Mouse (Mus musculus) layer of hippocampus, adult 9-11 months (tissue): ENCODE data around the gene Kcnb1.
A peak's percentile ranks its signal among the peaks of the same experiment; 100 is the strongest.

ENCODE experiments used
- DNase-seq: peaks from one replicate; pipeline ENCODE4 v3.0.0; 2022

The Kcnb1 gene

GRCm38 (mm10) chr2:167162516-167163021, 27.4 kb downstream of the Kcnb1 start:
- peak; percentile 51 for DNase-seq

- no peak for DNase-seq
Measured at GRCm38 (mm10) chr2:167159721-167160120, 30.2 kb downstream of the Kcnb1 start.

GRCm38 (mm10) chr2:167158780-167159179, 31.2 kb downstream of the Kcnb1 start:
- DNase-seq: no peak

- DNase-seq: no peak
Measured at GRCm38 (mm10) chr2:167156118-167156715, 33.7 kb downstream of the Kcnb1 start.

GRCm38 (mm10) chr2:167155541-167155973, 34.4 kb downstream of the Kcnb1 start:
- peak; percentile 34 for DNase-seq

GRCm38 (mm10) chr2:167150880-167151279, 39.1 kb downstream of the Kcnb1 start:
- DNase-seq: no peak

- peak; percentile 34 for DNase-seq
Measured at GRCm38 (mm10) chr2:167150135-167150534, 39.8 kb downstream of the Kcnb1 start.

GRCm38 (mm10) chr2:167149035-167149434, 40.9 kb downstream of the Kcnb1 start:
- DNase-seq: no peak

- no peak for DNase-seq
Measured at GRCm38 (mm10) chr2:167147708-167148107, 42.2 kb downstream of the Kcnb1 start.

GRCm38 (mm10) chr2:167145904-167146303, 44.1 kb downstream of the Kcnb1 start:
- no peak for DNase-seq

- DNase-seq: peak; percentile 78
Measured at GRCm38 (mm10) chr2:167144439-167145307, 45.3 kb downstream of the Kcnb1 start.

- DNase-seq: no peak
Measured at GRCm38 (mm10) chr2:167143914-167144313, 46.0 kb downstream of the Kcnb1 start.

- DNase-seq: no peak
Measured at GRCm38 (mm10) chr2:167142282-167142681, 47.7 kb downstream of the Kcnb1 start.

GRCm38 (mm10) chr2:167141810-167142209, 48.1 kb downstream of the Kcnb1 start:
- no peak for DNase-seq

- DNase-seq: peak; percentile 61
Measured at GRCm38 (mm10) chr2:167139801-167140269, 50.1 kb downstream of the Kcnb1 start.

GRCm38 (mm10) chr2:167138611-167139010, 51.3 kb downstream of the Kcnb1 start:
- DNase-seq: no peak

GRCm38 (mm10) chr2:167136909-167137308, 53.0 kb downstream of the Kcnb1 start:
- peak; percentile 94 for DNase-seq

- DNase-seq: no peak
Measured at GRCm38 (mm10) chr2:167132041-167132440, 57.9 kb downstream of the Kcnb1 start.

- no peak for DNase-seq
Measured at GRCm38 (mm10) chr2:167130050-167130770, 59.7 kb downstream of the Kcnb1 start.

- no peak for DNase-seq
Measured at GRCm38 (mm10) chr2:167129608-167129955, 60.4 kb downstream of the Kcnb1 start.

- no peak for DNase-seq
Measured at GRCm38 (mm10) chr2:167128699-167129607, 61.0 kb downstream of the Kcnb1 start.

GRCm38 (mm10) chr2:167127404-167127803, 62.6 kb downstream of the Kcnb1 start:
- no peak for DNase-seq
